Mouse (Mus musculus) CD4-positive, CD25-positive, alpha-beta regulatory T cell, adult 2 months (primary cell): ENCODE data around the gene Nono.
A peak's percentile ranks its signal among the peaks of the same experiment; 100 is the strongest.

ENCODE experiments used
- DNase-seq: peaks from one replicate; pipeline ENCODE4 v3.0.0-alpha.2; 2012; ENCODE audit warnings: low read depth, low spot score

Nono gene

DNA sequence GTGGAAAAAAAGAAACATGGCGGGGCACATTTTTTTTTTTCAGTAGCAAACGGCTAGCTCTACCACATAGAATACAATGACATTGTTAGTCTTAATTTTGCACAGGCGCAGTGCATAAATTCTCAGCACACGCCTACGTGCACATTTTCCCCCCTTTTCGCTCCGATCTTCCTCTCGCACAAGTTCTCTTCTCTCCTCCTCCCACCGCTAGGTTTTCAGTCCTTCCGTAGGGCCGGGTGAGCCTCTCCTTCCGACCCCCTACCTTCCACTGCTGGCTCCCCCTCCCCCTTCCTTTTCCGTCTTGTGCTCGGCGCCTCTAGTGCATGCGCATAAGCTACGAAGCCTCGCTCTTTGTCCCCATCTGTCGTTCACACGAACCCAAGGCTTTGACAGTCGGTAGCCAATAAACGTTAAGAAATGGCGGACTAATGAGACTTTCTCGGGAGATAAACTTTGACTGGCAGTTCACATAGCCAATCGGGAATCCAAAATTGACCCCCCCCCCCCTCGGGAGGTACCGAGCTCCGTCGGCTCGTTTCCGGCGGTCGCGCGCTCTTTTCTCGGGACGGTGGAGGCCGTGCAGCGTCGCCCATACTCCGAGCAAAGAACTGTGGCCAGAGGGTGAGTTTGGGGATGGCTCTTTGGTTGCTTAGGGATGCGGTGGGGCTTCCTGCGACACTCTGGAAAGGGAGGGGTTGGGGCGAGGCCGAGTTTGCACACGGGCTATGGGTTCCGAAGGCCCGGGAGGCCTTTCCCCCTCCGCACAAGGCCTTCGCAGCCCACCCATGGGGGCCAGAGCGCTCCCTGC, at the start of gene Nono:
TSS of gene Nono (plus strand) at position 177 of the 808 bp plus-strand sequence.
- peak; percentile 95 for DNase-seq

DNA sequence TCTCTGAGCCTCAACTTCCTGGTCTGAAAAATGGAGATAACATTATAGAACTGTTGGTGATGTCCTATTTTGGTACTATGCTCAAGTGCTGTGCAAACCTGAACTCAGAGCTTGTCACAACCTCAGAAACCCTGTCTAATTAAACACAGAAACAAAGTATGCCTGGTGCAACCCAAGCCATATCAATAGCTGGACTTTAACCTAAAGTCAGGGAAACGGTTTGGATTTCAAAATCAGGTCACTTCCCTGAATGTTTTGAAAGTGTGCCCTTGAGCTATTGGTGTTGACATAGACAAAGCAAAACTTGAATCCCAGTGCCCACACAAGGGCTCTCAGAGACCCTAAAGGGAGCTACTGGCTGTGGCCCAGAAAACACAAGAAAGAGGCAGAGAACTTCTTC, 49.4 kb upstream of the Nono start:
- no peak for DNase-seq

DNA sequence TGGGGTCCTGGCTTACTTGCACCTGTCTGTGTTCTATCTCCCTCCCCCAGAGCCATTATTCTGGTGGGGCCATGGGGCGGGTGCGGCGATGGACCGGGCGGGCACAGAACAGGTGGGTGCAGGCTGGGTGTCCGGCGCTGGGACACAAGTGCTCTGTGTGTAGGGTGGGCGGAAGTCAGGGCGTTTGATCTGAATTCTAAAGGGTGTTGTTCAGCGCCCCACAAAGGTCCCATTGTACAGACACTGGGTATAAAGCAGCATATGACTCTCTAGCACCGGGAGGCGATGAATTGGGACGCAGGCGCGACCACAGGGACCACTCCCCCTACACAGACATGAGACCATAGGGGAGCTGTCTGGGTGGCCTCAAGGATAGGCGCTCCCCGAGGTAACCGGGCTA, 45.7 kb upstream of the Nono start:
- DNase-seq = no peak

DNA sequence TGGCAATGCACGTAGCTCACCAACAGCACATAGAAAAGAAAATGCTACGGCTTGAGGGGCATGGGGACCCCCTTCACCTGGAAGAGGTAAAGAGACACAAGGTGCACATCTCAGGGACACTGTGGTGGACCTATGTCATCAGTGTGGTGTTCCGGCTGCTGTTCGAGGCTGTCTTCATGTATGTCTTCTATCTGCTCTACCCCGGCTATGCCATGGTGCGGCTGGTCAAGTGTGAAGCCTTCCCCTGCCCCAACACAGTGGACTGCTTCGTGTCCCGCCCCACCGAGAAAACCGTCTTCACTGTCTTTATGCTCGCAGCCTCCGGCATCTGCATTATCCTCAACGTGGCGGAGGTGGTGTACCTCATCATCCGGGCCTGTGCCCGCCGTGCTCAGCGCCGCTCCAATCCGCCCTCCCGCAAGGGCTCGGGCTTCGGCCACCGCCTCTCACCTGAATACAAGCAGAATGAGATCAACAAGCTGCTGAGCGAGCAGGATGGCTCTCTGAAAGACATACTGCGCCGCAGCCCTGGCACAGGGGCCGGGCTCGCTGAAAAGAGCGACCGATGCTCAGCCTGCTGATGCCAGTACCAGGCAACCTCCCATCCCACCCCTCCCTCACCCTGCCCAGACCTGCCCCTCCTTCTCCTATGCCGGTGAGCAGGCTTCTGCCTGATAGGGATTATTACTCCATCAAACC, 44.5 kb upstream of the Nono start:
- peak; percentile 20 for DNase-seq

- DNase-seq = no peak
Observed at GRCm38 (mm10) chrX:101386222-101386621, 42.9 kb upstream of the Nono start.

GRCm38 (mm10) chrX:101388866-101389537, 40.1 kb upstream of the Nono start:
- no peak for DNase-seq

GRCm38 (mm10) chrX:101394341-101394740, 34.8 kb upstream of the Nono start:
- DNase-seq = no peak

- DNase-seq = no peak
Observed at GRCm38 (mm10) chrX:101396459-101396858, 32.7 kb upstream of the Nono start.

- peak; percentile 45 for DNase-seq
Observed at GRCm38 (mm10) chrX:101418946-101419724, 10.0 kb upstream of the Nono start.

GRCm38 (mm10) chrX:101419725-101420699, 9.1 kb upstream of the Nono start:
- peak; percentile 89 for DNase-seq

DNA sequence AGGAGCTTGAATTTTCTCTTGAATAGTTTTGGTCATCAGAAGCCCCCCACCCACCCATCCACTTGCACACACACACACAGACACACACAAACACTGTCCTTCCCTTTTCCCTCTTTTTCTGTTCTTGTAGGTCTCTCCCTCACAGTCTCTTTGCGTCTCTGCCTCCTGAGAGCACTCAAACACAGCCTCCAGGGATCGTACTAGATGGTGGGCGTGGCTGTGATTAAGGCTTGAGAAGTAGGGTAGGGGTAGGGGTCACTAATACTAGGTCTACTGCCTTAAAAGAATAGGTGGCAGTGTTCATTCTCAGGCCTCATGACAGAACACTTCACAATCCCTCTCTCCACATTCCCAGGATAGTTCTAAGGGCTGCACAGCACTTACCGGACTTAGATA, 8.4 kb upstream of the Nono start, which contains the start of gene Zmym3:
TSS of gene Zmym3 (minus strand) at position 150 of the 396 bp plus-strand sequence.
- DNase-seq = peak; percentile 1

GRCm38 (mm10) chrX:101423462-101423861, 5.7 kb upstream of the Nono start:
- DNase-seq = no peak

GRCm38 (mm10) chrX:101427774-101428173, 1.3 kb upstream of the Nono start:
- peak; percentile 65 for DNase-seq

GRCm38 (mm10) chrX:101428785-101429141, 355 bp upstream of the Nono start:
- DNase-seq = no peak

- no peak for DNase-seq
Observed at GRCm38 (mm10) chrX:101429976-101430375, 858 bp downstream of the Nono start.

DNA sequence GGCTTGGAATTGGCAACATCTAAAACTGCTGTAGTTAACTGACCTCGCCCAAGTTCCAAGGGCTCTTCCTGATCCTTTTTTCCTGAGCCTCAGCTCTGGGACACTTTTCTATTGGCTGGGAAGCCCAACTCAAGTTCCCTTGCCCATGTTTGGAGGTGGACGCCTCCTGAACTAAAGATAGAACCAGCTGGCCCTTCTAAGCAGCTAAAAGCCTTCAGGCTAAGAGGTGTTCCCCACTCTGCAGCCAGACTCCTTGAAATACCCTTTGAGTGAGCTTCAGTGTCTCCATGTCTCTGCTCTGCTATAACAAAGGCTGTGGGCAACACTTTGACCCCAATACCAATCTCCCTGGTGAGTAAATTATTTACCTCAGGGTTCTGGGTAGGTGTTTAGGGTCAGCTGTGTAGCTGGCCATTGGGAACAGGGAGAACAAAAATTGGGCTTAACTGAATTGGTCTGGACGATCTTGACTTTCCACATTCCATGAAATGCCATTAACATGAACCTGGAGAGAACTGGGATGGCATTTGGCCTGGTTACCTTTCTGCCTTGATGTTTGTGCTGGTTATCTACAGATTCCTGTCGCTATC, 19.9 kb downstream of the Nono start, which contains the start of gene Itgb1bp2:
TSS of gene Itgb1bp2 (plus strand) at position 203 of the 590 bp plus-strand sequence.
- DNase-seq = no peak

DNA sequence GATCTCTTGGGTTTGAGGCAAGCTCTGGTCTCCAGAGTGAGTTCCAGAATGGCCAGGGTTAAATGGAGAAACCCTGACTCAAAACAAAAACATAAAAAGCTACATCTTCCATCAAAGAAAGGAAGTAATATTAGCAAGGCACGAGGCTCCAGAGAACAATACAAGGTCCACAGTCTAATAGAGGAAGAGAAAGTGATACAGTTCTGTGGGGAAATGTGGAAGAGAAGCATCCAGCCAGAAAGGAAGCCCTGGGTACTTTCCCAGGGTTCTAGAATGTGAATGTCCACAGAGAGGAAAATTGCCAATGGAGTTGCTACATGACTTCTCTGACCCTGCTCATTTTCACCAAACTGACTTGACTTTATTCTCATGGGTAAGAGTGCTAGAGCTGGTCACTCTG, 22.0 kb downstream of the Nono start:
- no peak for DNase-seq

DNA sequence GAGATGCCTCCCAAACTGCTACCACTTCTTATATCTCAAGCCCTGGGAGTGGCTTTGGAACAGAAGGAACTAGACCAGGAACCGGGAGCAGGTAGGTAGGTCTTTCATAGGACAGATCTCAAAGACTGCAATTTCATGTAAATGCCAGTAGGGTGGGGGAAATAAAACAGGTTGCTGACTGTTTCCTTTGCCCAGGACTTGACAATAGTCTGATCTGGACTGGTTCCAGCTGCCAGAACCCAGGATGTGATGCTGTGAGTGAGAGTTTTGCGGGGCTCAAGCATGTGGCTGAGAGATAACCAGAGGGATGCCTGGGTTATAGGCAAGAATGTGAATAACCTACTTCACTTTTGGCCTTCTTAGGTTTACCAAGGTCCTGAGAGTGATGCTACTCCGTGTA, 22.5 kb downstream of the Nono start:
- no peak for DNase-seq

- DNase-seq = no peak
Observed at GRCm38 (mm10) chrX:101472202-101472601, 43.1 kb downstream of the Nono start.
